Mouse (Mus musculus): ENCODE measurements around the gene Phb2.

Gene Phb2

DNA sequence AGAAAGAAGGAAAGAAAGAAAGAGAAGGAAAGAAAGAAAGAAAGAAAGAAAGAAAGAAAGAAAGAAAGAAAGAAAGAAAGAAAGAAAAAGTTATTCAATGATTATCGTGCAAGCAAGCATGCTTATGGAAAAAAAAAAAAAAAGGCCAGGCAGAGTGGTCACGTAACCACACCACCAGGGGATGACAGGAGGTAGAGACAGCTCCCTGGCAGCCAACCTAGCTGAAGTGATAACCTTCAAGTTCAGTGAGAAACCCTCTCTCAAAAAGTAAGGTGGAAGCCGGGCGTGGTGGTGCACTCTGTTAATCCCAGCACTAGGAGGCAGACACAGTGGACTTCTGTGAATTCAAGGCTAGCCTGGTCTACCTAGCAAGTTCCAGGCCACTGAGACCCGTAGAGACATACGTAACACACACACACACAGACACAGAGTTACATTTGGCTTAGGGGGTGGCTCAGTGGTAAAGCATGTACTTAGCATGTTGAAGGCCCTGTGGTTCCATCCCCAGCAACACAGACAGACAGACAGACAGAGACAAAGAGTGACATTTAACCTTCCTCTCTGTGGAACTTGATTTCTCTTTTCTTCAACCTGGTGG is 10.8 kb downstream of the Phb2 start:
- DNase-seq (ENCODE audit: low read depth, low spot score): no peak

DNA sequence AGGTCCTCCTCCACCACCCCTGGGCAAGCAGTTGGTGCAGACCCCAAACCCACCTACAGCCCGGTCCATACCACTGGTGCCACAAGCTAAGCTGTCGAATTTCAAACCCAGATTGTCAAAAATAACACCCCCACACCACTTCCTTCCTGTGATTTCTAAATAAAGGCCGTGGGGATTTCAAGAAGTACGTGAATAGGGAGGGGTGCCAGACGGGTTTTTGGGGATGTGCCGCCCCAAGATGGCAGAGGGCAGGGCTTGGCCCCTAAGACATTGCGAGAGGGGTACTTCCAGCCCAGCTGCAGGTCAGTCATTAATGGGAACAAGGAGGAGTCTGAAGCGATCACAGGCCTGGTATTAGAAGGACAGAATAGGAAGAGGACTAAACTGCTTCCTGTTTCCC is 11.4 kb downstream of the Phb2 start:
- no peak for DNase-seq (ENCODE audit: low read depth, low spot score)

DNA sequence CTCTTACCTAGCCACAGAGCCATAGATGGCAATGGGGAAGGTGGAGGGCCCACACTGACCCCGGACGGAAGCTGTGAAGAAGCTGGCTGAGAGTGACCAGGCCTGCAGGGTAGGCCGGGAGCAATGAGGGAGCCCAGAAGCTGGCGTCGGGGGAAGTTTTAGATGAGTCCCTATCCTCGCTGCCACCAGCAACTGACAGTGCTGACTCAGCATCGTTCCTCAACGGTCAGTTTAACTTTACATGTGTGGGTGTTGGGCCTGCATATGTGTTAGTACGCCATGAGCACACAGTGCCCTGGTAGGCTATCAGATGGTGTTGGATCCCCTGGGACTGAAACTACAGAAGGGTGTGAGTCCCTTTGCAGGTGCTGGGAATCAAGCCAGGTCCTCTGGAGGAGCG is 12.3 kb downstream of the Phb2 start:
- no peak for DNase-seq (ENCODE audit: low read depth, low spot score)

DNA sequence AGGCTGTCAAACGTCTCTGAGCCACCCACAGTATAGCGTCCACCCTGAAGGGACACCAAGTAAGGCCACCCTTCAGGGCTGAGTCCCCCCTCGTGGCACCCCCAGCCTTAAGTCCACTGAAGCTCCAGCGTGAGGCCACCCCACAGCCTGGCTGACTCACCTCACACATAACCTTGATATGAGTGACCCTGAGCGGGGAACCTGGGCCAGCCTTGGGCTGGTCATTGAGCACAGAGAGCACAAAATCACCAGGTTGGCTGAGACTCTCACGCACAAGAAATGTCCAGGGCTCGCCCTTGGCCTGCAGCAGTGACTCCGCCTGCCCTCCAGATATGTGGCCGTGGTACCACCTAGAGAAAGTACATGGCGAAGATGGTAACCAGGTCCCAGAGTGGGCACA is 16.5 kb downstream of the Phb2 start:
- DNase-seq (ENCODE audit: low read depth, low spot score): no peak

DNA sequence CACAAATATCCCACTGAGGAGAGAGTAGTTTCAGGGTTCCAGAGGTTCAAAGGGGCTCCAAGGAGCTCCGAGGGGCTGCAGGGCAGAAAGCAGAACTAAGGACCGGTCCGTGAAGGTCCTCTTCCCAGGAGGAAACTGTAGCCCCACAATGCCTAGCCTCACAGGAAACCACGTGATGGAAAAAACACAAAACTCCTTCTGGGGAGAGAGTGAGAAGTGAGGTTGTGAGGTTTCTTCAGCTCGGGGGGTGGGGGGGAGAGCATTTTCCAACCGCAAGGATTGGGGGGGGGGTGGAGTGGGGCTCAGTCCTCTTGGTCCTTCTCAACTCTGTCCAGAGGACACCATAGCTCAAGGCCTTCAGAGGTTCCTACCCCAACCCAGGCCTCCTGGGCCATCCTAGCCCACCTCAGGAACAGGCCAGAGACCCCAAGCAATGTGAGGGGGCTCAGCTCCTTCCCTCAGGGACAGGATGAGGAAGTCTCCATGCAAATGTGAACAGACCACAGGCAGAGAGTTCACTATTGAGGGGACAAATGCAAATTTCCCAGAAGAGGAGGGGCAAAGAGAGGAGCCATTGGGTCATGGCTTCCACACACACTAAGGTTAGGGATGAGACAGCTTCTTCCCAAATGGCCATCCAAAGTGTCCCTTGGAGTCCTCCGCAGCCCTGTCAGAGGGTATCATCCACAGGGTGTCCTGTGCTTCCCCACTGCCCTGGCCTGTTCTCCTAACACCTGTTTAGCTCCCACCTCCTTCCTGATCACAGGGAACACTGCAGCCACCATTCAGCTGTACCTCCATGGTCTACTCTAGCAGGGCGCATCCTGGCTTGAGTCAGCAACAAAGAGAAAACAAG is 17.9 kb downstream of the Phb2 start:
- no peak for DNase-seq (ENCODE audit: low read depth, low spot score)

DNA sequence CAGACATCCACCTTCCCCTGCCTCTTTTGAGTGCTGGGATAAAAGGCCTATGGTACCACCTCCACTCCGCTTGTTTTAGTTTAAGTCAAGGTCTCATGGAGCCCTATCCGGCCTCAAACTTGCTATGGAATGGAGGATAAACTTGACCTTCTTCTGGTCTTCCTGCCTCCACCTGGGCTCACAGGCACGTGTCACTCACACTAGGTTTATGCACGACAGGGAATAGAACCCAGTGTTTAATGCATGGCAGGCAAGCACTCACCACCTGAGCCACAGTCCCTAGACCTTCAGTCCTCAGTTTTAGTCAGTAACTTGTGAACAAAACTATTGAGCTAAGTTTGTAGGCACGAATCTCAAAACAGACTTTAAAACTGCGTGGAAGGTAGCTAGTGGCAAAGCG is 18.9 kb downstream of the Phb2 start:
- no peak for DNase-seq (ENCODE audit: low read depth, low spot score)

- peak; percentile 74 for DNase-seq (ENCODE audit: low read depth, low spot score)
These were observed 20.6 kb downstream of the Phb2 start for GRCm38 (mm10) chr6:124732476-124733370.

DNA sequence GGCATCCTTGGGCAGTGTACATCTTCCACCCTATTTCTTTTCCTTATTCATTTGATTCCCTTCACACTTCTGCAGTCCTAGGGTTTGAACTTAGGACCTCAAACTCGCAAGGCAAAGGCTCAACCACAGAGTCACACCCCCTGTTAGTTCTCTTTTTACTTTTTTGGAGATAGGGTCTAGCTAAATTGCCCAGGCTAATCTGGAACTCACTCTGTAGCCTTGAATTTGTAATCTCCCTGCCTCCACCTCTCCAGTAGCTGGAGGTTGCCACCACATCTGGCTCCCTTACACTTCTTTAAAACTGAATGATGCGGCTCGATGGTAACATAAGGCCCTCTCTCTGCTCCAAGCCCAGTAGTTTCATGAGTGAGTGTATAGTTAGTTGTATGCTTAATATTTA is 22.3 kb downstream of the Phb2 start:
- DNase-seq (ENCODE audit: low read depth, low spot score): no peak

DNA sequence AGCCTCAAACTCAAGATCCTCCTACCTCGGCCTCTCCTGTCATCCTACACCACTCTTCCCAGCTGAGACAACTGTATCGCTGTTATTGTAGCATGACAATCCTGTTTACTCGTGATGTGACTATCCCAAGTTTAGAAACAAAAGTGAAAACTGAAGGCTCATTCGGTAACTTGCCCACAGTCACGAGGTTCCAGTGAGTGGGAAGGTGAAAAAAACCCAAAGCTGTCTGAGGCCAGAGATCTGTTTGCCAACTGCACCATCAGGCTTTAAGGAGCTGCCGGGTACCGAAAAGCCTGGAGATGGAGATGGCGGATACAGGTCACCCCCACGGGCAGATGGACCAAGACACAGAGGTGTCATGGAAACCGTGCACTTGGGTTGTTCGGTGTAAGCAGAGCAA is 24.9 kb downstream of the Phb2 start:
- no peak for DNase-seq (ENCODE audit: low read depth, low spot score)

DNA sequence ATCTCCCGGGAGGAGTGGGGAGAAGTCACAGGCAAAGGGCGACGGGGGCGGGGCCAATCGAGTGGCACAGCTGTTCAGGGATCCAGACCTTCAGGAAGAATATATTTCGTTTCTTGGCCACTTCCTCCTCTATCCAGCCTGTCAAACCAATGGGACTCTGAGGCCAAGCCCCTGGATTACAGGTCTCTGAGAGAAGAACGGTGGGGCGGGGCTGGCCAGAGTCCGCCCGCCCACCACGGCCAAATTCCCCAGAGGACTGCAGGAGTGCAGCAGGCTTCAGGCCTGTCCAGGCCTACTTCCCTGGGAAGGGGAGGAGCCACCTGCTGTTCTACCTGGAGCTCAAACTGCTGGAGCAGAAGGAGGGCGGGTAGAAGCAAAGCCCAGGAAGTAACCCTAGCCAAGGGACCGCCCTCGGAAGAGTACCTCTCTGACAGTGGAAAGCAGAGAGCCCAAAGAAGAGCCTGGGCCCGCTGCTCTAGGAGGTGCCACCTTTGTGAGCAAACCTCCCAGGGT is 26.4 kb downstream of the Phb2 start, which contains the start of gene Ptpn6:
Gene Ptpn6, minus strand, starts transcription at position 204 of the 513 bp plus-strand sequence.
- DNase-seq (ENCODE audit: low read depth, low spot score): peak; percentile 92

DNA sequence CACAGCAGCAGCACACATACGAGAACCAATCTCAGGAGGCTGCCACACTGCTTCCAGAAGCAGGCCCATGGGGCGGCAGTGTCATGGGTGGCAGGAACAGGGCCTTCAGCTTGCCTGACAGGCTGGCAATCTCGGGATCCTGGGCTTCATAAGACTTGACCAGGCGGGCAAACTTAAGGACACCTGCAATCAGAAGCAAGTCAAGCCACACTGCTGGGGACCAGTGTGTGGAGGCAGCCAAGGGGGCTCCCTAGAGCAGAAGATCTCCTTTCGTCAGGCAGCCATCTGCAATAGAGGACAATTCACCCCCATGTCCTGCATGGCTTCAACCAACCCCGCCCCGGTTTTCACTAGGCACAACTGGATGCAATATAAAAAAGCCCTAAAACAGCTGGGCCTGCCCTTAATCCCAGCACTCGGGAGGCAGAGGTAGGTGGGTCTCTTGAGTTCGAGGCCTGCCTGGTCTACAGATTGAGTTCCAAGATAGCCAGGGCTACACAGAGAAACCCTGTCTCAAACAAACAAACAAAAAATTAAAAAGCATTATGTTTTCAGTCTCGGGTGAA is 27.2 kb downstream of the Phb2 start:
- DNase-seq (ENCODE audit: low read depth, low spot score): no peak

DNA sequence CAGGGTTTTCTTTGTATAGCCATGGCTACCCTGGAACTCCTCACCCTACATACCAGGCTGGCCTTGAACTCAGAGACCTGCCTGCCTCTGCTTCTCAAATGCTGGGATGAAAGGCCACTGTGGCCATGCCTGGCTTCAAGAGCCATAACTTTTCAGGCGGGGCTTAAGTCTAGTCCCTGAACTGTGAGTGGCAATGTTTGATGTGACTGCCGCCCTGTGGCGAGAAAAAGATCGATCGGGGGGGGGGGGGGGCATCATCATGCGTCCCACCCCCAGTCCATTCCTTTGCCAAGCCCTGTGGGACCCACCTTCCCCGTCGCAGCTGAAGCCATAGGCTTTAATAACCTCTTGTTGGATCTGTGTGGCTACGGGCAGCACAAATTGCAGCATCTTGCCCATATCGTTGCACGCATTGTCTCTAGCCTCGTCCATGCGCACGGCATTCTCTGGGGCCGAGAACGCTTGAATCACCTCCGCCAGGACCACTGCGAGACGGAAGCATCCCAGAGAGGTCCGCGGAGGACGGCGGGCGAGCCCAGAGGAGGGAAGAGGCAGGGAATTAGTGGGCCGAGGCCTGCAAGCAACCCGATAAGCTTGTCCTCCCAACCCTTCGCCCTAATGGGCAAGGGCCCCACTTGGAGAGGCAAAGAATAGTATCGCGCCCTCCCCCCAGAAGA is 28.2 kb downstream of the Phb2 start:
- peak; percentile 78 for DNase-seq (ENCODE audit: low read depth, low spot score)

DNA sequence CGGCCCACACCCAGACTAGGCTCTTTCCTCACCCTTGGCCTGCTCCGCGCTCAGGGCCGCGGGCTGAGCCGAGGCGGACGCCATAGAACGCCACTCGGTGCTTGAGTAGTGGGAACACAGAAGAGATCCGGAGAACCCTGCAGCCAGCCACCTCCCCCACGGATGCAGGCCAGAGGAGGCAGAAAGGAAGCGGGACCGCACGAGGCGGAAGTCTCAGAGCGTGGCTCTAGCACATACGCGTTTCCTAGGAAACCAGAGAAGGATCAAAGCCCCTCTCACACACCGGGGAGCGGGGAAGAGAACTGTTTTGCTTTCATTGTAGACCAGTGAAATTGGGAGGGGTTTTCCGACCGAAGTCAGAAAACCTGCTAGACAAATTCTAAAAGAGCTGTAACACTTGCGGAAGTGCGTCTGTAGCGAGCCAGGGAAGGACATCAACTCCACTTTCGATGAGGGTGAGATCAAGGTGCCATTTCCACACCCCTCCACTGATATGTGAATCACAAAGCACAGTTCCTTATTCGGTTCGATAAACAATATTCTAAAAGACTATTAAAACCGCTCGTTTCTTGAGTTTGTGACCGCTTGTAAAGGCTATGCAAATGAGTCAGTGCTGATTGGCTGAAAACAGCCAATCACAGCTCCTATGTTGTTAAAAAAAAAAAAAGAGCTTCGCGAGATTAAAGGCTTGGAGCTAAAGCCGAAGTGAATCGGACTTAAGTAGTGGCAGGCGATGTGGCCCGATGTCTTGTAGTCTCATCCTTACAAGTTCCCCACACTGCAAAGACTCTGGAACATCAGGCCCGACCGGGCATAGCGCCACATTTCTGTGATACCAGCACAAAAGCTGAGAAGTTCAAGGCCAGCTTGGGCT is 29.0 kb downstream of the Phb2 start, which contains the start of gene Grcc10:
Gene Grcc10, minus strand, starts transcription at position 487 of the 874 bp plus-strand sequence.
- DNase-seq (ENCODE audit: low read depth, low spot score): peak; percentile 100

DNA sequence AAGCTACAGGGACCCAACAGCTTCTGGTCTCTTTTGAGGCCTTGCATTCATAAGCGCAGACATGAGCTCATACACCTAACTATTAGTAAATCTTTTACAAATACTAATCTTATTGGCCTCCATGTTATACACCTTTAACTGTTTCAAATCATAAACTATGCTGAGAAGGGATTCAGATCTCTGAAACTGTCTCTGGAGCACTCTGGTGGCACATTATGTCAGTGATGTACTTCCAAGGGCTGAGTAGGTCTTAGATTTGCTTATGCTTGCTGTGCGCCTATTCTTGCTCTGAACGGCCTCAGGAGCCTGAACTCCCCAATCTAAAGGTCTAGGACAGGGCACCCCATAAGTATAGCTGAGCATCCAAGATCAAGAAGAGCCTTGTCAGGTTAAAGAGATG is 29.7 kb downstream of the Phb2 start:
- DNase-seq (ENCODE audit: low read depth, low spot score): no peak

DNA sequence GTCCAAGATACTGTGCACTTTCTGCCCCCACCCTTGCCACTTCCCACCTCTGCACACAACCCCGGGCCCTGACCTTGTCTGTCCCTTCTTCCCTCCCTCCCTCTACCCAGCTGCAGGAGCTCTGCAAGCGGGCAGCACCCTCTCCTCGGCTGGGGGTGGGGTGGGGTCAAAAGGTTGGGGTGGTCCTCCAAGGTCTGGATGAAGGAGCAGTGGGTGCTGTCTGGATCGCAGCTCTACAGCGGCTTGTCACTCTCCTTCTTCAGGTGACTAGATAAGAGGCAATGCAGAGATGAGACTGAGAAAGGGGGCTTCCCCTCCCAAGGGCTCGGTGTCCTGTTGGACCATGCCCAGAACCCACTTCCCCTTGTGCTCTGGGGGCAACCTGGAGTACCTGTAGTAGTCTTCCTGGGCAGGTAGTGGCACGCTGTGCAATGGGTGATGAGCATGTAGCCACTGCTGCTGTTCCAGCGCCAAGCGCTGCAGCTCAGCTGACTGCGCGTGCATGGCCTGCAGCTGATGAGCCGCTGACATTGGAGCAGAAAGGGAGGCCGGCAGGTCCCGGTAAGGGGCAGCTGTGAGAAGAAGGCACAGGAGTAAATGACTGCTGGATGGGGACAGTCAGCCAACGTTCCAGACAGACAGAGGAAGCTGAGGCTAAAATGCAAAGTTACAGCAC is 30.8 kb downstream of the Phb2 start:
- no peak for DNase-seq (ENCODE audit: low read depth, low spot score)

GRCm38 (mm10) chr6:124743647-124744046 is 31.5 kb downstream of the Phb2 start:
- DNase-seq (ENCODE audit: low read depth, low spot score): no peak

GRCm38 (mm10) chr6:124744755-124745321 is 32.7 kb downstream of the Phb2 start:
- DNase-seq (ENCODE audit: low read depth, low spot score): no peak

DNA sequence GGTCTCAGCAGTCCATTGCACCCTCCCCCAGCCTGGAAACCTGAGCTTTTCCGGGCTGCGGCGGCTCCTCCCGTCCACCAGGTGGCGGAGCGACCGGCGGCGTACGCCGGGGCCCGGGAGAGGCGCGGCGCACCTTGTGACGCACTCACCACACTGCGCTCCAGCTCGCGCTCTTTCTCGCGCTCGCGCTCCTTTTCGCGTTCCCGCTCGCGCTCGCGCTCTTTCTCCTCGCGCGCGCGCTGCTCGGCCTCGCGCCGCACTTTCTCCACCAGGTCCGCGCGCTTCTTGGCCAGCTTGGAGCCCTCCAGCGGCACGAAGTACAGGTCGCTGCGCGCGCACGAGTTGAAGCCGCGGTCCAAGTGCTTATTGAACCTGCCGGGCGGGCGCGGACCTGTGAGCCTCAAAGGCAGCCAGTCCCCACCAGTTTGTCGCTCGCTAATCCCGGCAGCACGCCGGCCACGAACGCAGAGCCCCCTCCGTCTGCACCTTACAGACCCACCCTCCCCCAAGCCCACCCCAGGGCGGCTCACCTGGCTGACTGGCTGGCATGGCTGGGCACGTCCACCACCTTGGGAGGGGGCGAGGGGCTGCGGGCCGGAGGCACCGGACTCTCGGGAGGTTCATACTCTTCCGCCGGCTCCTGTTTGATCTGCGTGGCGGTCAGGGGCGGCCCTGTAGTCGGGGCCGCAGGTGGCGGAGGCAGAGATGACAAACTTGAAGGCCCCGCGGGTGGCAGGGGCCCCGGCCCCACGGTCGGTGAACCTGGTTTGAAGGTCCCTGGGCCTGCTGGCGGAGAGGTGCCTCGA is 33.6 kb downstream of the Phb2 start:
- DNase-seq (ENCODE audit: low read depth, low spot score): peak; percentile 99

Data from ES-CJ7 (cell line).